Mouse (Mus musculus) heart, embryonic 10.5 days (tissue): ENCODE measurements around the gene Hmgb1. TPM values are rescaled to one million over a fixed set of nuclear protein-coding genes. Genes with fewer than 3 reads are reported as not detected.
A peak's percentile ranks its signal among the peaks of the same experiment; 100 is the strongest.
"Not testable (repeated sequence)": the region's sequence is repeated elsewhere in the genome, so short reads cannot be mapped to it uniquely, and the experiment has no call there.

Experiments used
- DNase-seq: peaks from one replicate; pipeline ENCODE4 v3.0.0-alpha.2; 2017; ENCODE audit warnings: low spot score
- H3K27ac ChIP-seq: fragments of 300-500 bp; sonication (generic); 2 replicates; pipeline ENCODE4 v1.5.1; 2016; ENCODE audit warnings: mild to moderate bottlenecking
- H3K27me3 ChIP-seq: fragments of 300-500 bp; sonication (generic); 2 replicates; pipeline ENCODE4 v1.6.1; 2016; ENCODE audit warnings: mild to moderate bottlenecking; ENCODE audit not compliant: poor library complexity, insufficient read depth, severe bottlenecking
- H3K36me3 ChIP-seq: fragments of 300-500 bp; sonication (generic); 2 replicates; pipeline ENCODE4 v1.6.1; 2016; ENCODE audit warnings: mild to moderate bottlenecking, moderate library complexity
- H3K4me1 ChIP-seq: fragments of 300-500 bp; sonication (generic); 2 replicates; pipeline ENCODE4 v1.6.1; 2016; ENCODE audit warnings: mild to moderate bottlenecking
- H3K4me3 ChIP-seq: fragments of 300-500 bp; sonication (generic); 2 replicates; pipeline ENCODE4 v1.5.1; 2016; ENCODE audit warnings: mild to moderate bottlenecking, moderate library complexity
- H3K9me3 ChIP-seq: fragments of 300-500 bp; sonication (generic); 2 replicates; pipeline ENCODE4 v1.6.1; 2016; ENCODE audit warnings: mild to moderate bottlenecking, moderate library complexity
- WGBS: fragments of 180-500 bp; shearing (Covaris S2); methylation state at CpG from one replicate; pipeline ENCODE4 v1.1.7; 2016; 5-methylcytosine and 5-hydroxymethylcytosine counted together
- polyA plus RNA-seq: library from polyadenylated mRNA; unstranded; fragments of >200 nt; fragmentation: Nextera tagmentation; extraction: Ambion mirVana; gene quantifications from 2 replicates; pipeline ENCODE4 v1.2.1, GENCODE M21; 2016

Gene Hmgb1
- polyA plus RNA-seq, 1 experiment from 2014 or later, result 1,068 TPM

DNA sequence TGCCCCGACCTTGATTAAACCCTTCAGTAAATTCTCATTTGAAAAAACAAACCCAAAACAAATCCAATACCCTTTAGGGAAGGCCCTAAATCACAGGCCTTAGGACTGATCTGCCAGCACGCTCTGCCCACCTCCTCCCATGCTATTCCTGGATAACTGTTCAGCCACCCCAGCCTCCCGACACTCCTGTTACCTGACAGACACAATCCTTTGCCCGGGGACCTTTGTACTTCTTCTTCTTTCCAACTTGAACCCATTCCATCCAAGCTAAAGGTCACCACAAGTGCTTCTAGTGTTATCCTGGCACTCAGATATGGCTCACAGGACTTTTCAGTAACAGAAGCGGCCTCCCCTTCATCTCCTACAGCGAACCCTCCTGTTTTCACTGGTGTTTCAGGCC lies 25.3 kb downstream of the Hmgb1 start:
- no peaks in the 10 kb centered on the region for H3K36me3 ChIP-seq
- H3K9me3 ChIP-seq, result no peaks in the 10 kb centered on the region
- DNase-seq, result peak; percentile 68
- H3K27ac ChIP-seq, result no peak overlapping the region
- no peaks in the 10 kb centered on the region for H3K27me3 ChIP-seq
- WGBS, result 77% methylated on average over 6 of the region's 6 CpGs
- H3K4me3 ChIP-seq, result no peak overlapping the region
- no peaks in the 10 kb centered on the region for H3K4me1 ChIP-seq

GRCm38 (mm10) chr5:149156886-149157563 lies 27.3 kb downstream of the Hmgb1 start:
- 78% methylated on average over 18 of the region's 18 CpGs for WGBS
- 0 out of 2 replicates have a peak, but pooled peaks cover 5% of the 10 kb centered on the region for H3K4me1 ChIP-seq
- H3K36me3 ChIP-seq, result no peaks in the 10 kb centered on the region
- no peak overlapping the region for H3K4me3 ChIP-seq
- no peaks in the 10 kb centered on the region for H3K27me3 ChIP-seq
- H3K9me3 ChIP-seq, result no peaks in the 10 kb centered on the region
- H3K27ac ChIP-seq, result no peak overlapping the region
- peak; percentile 67 for DNase-seq

DNA sequence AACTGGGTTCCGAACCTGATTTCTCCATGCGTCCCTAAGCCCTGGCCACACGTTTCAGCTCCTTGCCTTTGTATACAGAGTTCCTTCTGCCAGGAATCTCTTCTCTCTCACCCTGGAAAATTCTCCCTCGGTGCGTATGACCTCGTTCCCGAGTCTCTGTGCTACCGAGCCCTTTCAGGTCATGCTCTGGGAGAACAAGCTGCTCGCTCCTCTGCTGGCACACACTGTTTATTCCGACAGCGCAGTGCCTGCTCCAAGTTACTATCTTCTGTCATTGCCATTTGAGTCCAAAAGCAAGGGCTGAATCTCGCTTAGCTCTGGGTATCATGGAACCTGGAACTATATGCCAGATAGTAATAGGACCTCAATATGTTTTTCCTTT lies 31.5 kb downstream of the Hmgb1 start:
- Histone ChIP-seq H3K36me3 (no peaks in the 10 kb centered on the region), H3K27me3 (no peaks in the 10 kb centered on the region), H3K27ac (peak overlapping the region; percentile 44; the same call in 1 of the 2 replicates), H3K4me3 (no peak overlapping the region), H3K9me3 (no peaks in the 10 kb centered on the region), H3K4me1 (peaks cover 5% of the 10 kb centered on the region; the same call in 1 of the 2 replicates)
- DNase-seq, result peak; percentile 70
- WGBS, result 70% methylated on average over 12 of the region's 12 CpGs

- WGBS, result 63% methylated on average over 13 of the region's 13 CpGs
- DNase-seq, result peak; percentile 58
- peaks cover 5% of the 10 kb centered on the region; the same call in 1 of the 2 replicates for H3K4me1 ChIP-seq
- no peaks in the 10 kb centered on the region for H3K36me3 ChIP-seq
- H3K27ac ChIP-seq, result peak overlapping the region; percentile 44; the same call in 1 of the 2 replicates
- no peak overlapping the region for H3K4me3 ChIP-seq
- no peaks in the 10 kb centered on the region for H3K27me3 ChIP-seq
- no peaks in the 10 kb centered on the region for H3K9me3 ChIP-seq
Observed at GRCm38 (mm10) chr5:149152063-149152773, 32.1 kb downstream of the Hmgb1 start.

DNA sequence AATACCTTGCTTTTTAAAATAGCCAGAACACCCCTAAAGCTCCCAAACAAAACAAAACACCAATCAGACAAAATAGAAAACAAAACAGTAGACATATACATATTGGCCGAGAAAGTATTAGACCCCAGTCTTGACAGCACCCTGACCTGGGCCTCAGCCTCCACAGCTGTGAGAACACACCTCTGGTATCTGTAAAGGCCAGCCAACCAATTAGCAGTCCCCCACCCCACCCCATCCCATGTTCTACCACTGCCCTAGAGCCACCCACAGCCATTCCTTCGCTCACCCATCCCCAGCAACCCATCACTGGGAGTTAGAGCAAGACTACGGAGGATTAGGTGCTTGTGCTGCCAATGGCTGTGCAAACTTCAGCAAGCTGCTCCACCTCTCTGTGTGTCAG lies 33.4 kb downstream of the Hmgb1 start:
- H3K9me3 ChIP-seq, result no peaks in the 10 kb centered on the region
- H3K27me3 ChIP-seq, result no peaks in the 10 kb centered on the region
- peaks cover 5% of the 10 kb centered on the region; the same call in 1 of the 2 replicates for H3K4me1 ChIP-seq
- H3K4me3 ChIP-seq, result no peak overlapping the region
- no peak for DNase-seq
- H3K27ac ChIP-seq, result no peak overlapping the region
- WGBS, result 86% methylated on average over 3 of the region's 3 CpGs
- H3K36me3 ChIP-seq, result no peaks in the 10 kb centered on the region

- no peaks in the 10 kb centered on the region for H3K27me3 ChIP-seq
- no peak for DNase-seq
- 48% methylated on average over 8 of the region's 8 CpGs for WGBS
Observed at GRCm38 (mm10) chr5:149147386-149148000, 36.8 kb downstream of the Hmgb1 start.

GRCm38 (mm10) chr5:149146691-149147090 lies 37.6 kb downstream of the Hmgb1 start:
- H3K9me3 ChIP-seq, result no peaks in the 10 kb centered on the region
- WGBS, result 77% methylated on average over 7 of the region's 7 CpGs
- no peaks in the 10 kb centered on the region for H3K36me3 ChIP-seq
- no peak overlapping the region for H3K27ac ChIP-seq
- H3K4me3 ChIP-seq, result no peak overlapping the region
- no peaks in the 10 kb centered on the region; the same call in 1 of the 2 replicates for H3K4me1 ChIP-seq
- DNase-seq, result peak; percentile 54
- H3K27me3 ChIP-seq, result no peaks in the 10 kb centered on the region

More at GRCm38 (mm10) chr5:149147386-149148000, 36.8 kb downstream of the Hmgb1 start:
- Histone ChIP-seq H3K36me3 (no peaks in the 10 kb centered on the region), H3K27ac (0 out of 2 replicates have a peak overlapping the region, but pooled peaks have one; percentile 29), H3K4me3 (no peak overlapping the region), H3K9me3 (no peaks in the 10 kb centered on the region), H3K4me1 (peaks cover 4% of the 10 kb centered on the region; the same call in 1 of the 2 replicates)

- H3K36me3 ChIP-seq, result no peaks in the 10 kb centered on the region
- WGBS, result 66% methylated on average over 25 of the region's 25 CpGs
- no peaks in the 10 kb centered on the region for H3K9me3 ChIP-seq
- H3K4me1 ChIP-seq, result no peaks in the 10 kb centered on the region; the same call in 1 of the 2 replicates
- H3K27me3 ChIP-seq, result no peaks in the 10 kb centered on the region
- DNase-seq, result no peak
- H3K4me3 ChIP-seq, result no peak overlapping the region
- no peak overlapping the region for H3K27ac ChIP-seq
Observed at GRCm38 (mm10) chr5:149143766-149144375, 40.4 kb downstream of the Hmgb1 start.

DNA sequence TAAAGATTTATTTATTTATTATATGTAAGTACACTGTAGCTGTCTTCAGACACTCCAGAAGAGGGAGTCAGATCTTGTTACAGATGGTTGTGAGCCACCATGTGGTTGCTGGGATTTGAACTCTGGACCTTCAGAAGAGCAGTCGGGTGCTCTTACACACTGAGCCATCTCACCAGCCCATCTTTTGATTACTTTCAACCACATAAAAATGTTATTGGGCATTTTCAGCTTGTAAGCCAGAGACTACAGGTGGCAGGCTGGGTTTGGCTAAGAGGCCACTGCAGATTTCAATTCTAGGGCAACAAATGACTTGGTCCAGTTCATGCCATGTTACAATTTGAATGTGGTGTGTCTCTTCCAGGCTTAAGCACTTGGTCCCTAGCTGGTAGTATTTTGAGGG lies 43.1 kb downstream of the Hmgb1 start:
- H3K27ac ChIP-seq, H3K27me3 ChIP-seq, H3K9me3 ChIP-seq, H3K4me3 ChIP-seq, DNase-seq, H3K36me3 ChIP-seq, H3K4me1 ChIP-seq: not testable (repeated sequence)
- WGBS, result 100% methylated on average over 1 of the region's 1 CpGs

DNA sequence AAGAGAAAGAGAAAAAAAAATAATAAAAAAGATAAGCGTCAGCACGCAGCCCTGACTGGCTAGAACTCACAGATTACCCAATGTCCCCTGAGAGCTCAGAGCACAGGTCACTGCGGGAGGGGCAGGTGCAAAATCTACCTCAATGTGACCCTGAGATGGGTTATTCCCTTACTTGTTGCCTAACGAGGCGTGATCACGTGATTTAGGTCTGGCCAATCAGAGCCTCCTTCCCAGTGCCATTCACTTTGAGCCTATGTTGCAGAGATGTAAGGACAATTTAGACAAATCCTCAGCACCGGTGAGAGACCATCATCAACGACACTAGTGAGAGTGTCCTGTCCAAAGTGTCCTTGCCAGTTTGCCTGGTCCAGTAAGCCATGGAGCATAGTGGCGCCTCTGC lies 44.0 kb downstream of the Hmgb1 start:
- WGBS, result 48% methylated on average over 9 of the region's 9 CpGs
- Histone ChIP-seq H3K27ac (no peak overlapping the region), H3K27me3 (no peaks in the 10 kb centered on the region), H3K36me3 (no peaks in the 10 kb centered on the region), H3K4me3 (no peak overlapping the region), H3K4me1 (peaks cover 5% of the 10 kb centered on the region; the same call in 1 of the 2 replicates), H3K9me3 (no peaks in the 10 kb centered on the region)
- no peak for DNase-seq

- H3K36me3 ChIP-seq, DNase-seq: not testable (repeated sequence)
- WGBS, result 89% methylated on average over 6 of the region's 6 CpGs
Observed at GRCm38 (mm10) chr5:149138087-149138486, 46.2 kb downstream of the Hmgb1 start.

DNA sequence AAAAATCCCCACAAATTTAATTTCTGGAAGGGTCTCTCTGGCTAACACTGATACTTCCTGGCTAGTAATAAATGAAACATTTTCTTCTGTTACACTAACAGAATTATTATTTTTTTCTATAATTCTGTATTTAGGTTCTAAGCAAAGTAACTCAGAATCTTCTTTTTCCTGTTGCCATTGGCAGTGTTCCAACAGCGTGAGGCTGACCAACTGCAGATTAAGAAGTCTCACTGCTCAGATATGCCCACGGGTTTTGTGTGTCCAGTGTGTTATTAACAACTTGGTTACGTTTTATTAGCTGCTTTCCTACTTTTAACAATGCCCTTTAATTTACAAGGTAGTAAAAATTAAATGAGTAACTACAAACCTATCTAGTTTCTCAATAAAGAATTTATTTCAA lies 46.8 kb downstream of the Hmgb1 start:
- Histone ChIP-seq H3K4me1 (peaks cover 13% of the 10 kb centered on the region; the same call in 1 of the 2 replicates), H3K36me3 (no peaks in the 10 kb centered on the region), H3K27me3 (no peaks in the 10 kb centered on the region), H3K4me3 (no peak overlapping the region), H3K9me3 (no peaks in the 10 kb centered on the region), H3K27ac (no peak overlapping the region)
- no peak for DNase-seq
- 68% methylated on average over 3 of the region's 3 CpGs for WGBS

More at GRCm38 (mm10) chr5:149138087-149138486, 46.2 kb downstream of the Hmgb1 start:
- H3K4me1 ChIP-seq, result peaks cover 12% of the 10 kb centered on the region; the same call in 1 of the 2 replicates
- H3K27me3 ChIP-seq, H3K4me3 ChIP-seq, H3K9me3 ChIP-seq, H3K27ac ChIP-seq: not testable (repeated sequence)
